Mouse (Mus musculus): ENCODE results near the gene Rrp7a.

The Rrp7a gene

DNA sequence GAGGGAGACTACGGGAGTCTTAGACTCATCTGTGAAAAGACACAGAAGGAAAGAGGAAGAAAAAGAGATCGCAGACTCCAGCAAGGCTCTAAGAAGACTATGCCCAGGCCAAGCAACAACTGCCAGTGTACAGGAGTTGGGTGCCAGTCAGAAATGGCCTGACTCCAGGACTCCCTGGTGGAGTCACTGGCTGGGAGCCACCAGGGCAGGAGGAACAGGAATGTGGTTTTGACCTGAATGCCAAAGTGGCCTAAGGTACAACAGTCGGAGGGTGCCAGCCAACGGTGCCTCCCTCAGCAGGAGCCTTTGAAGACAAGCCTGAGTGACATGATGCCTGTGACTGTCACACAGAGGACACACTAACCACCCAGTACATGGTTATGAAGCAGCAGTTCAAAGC, 48.4 kb downstream of the Rrp7a start:
- H3K27me3 ChIP-seq (ENCODE audit: insufficient read depth, low read length): no peaks in the 10 kb centered on the region
- TF ChIP-seq NANOG (IDR thresholded peaks at IDR 0.05; ENCODE audit: borderline replicate concordance, low read length) (no peak), CTCF (conservative IDR thresholded peaks at IDR 0.05; ENCODE audit: low read length) (no peak), POU5F1 (IDR thresholded peaks at IDR 0.05; ENCODE audit: borderline replicate concordance, low read length) (no peak)
- peaks cover 9% of the 10 kb centered on the region; the same call in 1 of the 2 replicates for H3K4me1 ChIP-seq (replicated peaks; ENCODE audit: low read depth, low read length)
- no peaks in the 10 kb centered on the region for H3K36me3 ChIP-seq (ENCODE audit: insufficient read depth, low read length)
- H3K4me3 ChIP-seq (replicated peaks; ENCODE audit: low read length): no peak overlapping the region
- no peaks in the 10 kb centered on the region; the same call in 1 of the 2 replicates for H3K9me3 ChIP-seq (ENCODE audit: low read length)

DNA sequence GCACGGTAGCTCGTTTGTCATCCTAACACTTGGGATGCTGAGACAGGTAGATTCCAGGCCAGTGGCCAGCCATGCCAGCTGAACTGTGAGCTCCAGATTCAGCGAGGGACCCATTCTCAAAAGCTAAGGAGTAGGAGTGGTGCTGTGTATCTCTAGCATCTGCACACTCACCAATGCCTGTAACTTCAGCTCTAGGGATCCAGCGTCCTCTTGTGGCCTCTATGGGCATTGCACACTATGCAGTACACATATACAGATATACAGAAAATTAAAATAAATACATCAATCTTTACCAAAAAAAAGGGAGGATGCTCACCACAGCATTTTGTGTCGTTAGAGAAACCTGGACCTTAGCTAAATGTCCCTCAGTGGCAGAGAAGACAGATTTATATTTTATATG, 50.8 kb downstream of the Rrp7a start:
- Histone ChIP-seq H3K4me1 (replicated peaks; ENCODE audit: low read depth, low read length) (peaks cover 17% of the 10 kb centered on the region; the same call in 1 of the 2 replicates), H3K4me3 (replicated peaks; ENCODE audit: low read length) (no peak overlapping the region), H3K9me3 (ENCODE audit: low read length) (no peaks in the 10 kb centered on the region; the same call in 1 of the 2 replicates), H3K36me3 (ENCODE audit: insufficient read depth, low read length) (no peaks in the 10 kb centered on the region), H3K27me3 (ENCODE audit: insufficient read depth, low read length) (no peaks in the 10 kb centered on the region)
- TF ChIP-seq CTCF (conservative IDR thresholded peaks at IDR 0.05; ENCODE audit: low read length): peak; percentile 98
- no peak for TF ChIP-seq POU5F1 (IDR thresholded peaks at IDR 0.05; ENCODE audit: borderline replicate concordance, low read length)
- TF ChIP-seq NANOG (IDR thresholded peaks at IDR 0.05; ENCODE audit: borderline replicate concordance, low read length): no peak

DNA sequence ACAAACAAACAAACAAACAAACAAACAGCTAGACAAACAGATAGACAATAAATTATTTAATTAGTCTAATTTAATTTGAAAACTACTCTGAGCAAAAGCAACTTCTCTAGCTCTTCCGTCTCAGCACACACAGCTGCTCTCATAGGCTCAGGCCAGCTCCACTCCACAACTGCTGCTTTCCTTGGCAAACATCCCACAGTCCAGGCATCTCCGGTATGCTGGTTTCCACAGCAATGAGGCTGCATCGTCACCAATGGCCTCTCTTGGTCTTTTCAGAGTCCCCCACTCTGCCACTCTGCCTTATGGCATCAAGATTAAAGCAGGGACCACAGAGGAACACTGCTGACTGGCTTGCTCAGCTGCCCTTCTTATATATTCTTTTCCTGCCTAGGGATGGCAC, 51.7 kb downstream of the Rrp7a start:
- no peaks in the 10 kb centered on the region; the same call in 1 of the 2 replicates for H3K9me3 ChIP-seq (ENCODE audit: low read length)
- peaks cover 10% of the 10 kb centered on the region; the same call in 1 of the 2 replicates for H3K4me1 ChIP-seq (replicated peaks; ENCODE audit: low read depth, low read length)
- TF ChIP-seq CTCF (conservative IDR thresholded peaks at IDR 0.05; ENCODE audit: low read length) (no peak), POU5F1 (IDR thresholded peaks at IDR 0.05; ENCODE audit: borderline replicate concordance, low read length) (no peak), NANOG (IDR thresholded peaks at IDR 0.05; ENCODE audit: borderline replicate concordance, low read length) (no peak)
- H3K36me3 ChIP-seq (ENCODE audit: insufficient read depth, low read length): no peaks in the 10 kb centered on the region
- no peak overlapping the region for H3K4me3 ChIP-seq (replicated peaks; ENCODE audit: low read length)
- H3K27me3 ChIP-seq (ENCODE audit: insufficient read depth, low read length): no peaks in the 10 kb centered on the region

DNA sequence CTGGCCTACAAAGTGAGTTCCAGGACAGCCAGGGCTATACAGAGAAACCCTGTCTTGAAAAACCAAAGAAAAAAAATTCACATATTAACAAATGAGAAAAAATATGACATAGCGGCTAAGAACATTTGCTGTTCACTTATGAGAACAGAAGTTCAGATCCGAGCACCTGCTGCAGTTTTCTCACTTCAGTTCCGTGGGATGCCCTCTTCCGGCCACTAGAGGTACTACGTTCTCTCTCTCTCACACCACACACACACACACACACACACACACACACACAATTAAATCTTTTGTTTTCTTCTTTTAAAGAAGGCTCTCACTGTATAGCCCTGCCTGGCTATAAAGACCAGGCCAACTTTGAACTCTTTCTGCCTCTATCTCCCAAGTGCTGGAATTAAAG, 54.3 kb downstream of the Rrp7a start:
- H3K9me3 ChIP-seq (ENCODE audit: low read length): no peaks in the 10 kb centered on the region; the same call in 1 of the 2 replicates
- TF ChIP-seq CTCF (conservative IDR thresholded peaks at IDR 0.05; ENCODE audit: low read length) (peak; percentile 35), NANOG (IDR thresholded peaks at IDR 0.05; ENCODE audit: borderline replicate concordance, low read length) (no peak)
- no peaks in the 10 kb centered on the region for H3K36me3 ChIP-seq (ENCODE audit: insufficient read depth, low read length)
- H3K27me3 ChIP-seq (ENCODE audit: insufficient read depth, low read length): no peaks in the 10 kb centered on the region
- H3K4me1 ChIP-seq (replicated peaks; ENCODE audit: low read depth, low read length): peaks cover 7% of the 10 kb centered on the region; the same call in 1 of the 2 replicates
- H3K4me3 ChIP-seq (replicated peaks; ENCODE audit: low read length): no peak overlapping the region

DNA sequence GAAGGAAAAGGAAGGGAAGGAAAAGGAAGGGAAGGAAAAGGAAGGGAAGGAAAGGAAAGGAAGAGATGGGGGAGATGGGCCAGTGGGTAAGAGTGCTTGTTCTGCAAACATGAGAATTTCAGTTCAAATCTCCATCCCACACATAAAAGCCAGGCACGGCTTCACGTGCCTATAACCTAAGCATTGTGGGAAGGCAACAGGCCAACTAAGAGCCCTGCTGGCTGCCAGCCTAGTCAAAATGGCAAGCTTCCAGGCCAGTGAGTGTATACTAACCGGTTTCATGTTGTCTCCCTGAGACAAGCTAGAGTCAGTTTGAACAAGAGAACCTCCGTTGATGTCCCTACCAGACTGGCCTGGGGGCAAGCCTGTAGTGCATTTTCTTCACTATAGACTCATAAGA, 57.1 kb downstream of the Rrp7a start:
- Histone ChIP-seq H3K27me3 (ENCODE audit: insufficient read depth, low read length) (no peaks in the 10 kb centered on the region), H3K4me1 (replicated peaks; ENCODE audit: low read depth, low read length) (peaks cover 16% of the 10 kb centered on the region), H3K36me3 (ENCODE audit: insufficient read depth, low read length) (no peaks in the 10 kb centered on the region), H3K4me3 (replicated peaks; ENCODE audit: low read length) (no peak overlapping the region), H3K9me3 (ENCODE audit: low read length) (no peaks in the 10 kb centered on the region)
- TF ChIP-seq POU5F1 (IDR thresholded peaks at IDR 0.05; ENCODE audit: borderline replicate concordance, low read length): no peak
- no peak for TF ChIP-seq CTCF (conservative IDR thresholded peaks at IDR 0.05; ENCODE audit: low read length)
- no peak for TF ChIP-seq NANOG (IDR thresholded peaks at IDR 0.05; ENCODE audit: borderline replicate concordance, low read length)

Data from E14TG2a.4 (cell line).